Mouse (Mus musculus): ENCODE data around the gene 1110065P20Rik.

The 1110065P20Rik gene

GRCm38 (mm10) chr4:124850933-124851658 lies at the start of gene 1110065P20Rik:
Gene 1110065P20Rik (minus strand): TSS chr4:124851196.
- peak; percentile 63 for DNase-seq (ENCODE audit: low read depth, low spot score)

GRCm38 (mm10) chr4:124899906-124900305 lies 48.9 kb upstream of the 1110065P20Rik start:
- no peak for DNase-seq (ENCODE audit: low read depth, low spot score)

- no peak for DNase-seq (ENCODE audit: low read depth, low spot score)
Measured at GRCm38 (mm10) chr4:124898428-124898827, 47.4 kb upstream of the 1110065P20Rik start.

GRCm38 (mm10) chr4:124894508-124895428 lies 43.8 kb upstream of the 1110065P20Rik start:
- DNase-seq (ENCODE audit: low read depth, low spot score), result peak; percentile 64

GRCm38 (mm10) chr4:124893769-124894168 lies 42.8 kb upstream of the 1110065P20Rik start:
- DNase-seq (ENCODE audit: low read depth, low spot score), result no peak

GRCm38 (mm10) chr4:124890831-124891230 lies 39.8 kb upstream of the 1110065P20Rik start:
- DNase-seq (ENCODE audit: low read depth, low spot score), result no peak

- no peak for DNase-seq (ENCODE audit: low read depth, low spot score)
Measured at GRCm38 (mm10) chr4:124889935-124890334, 38.9 kb upstream of the 1110065P20Rik start.

- DNase-seq (ENCODE audit: low read depth, low spot score), result no peak
Measured at GRCm38 (mm10) chr4:124888702-124889101, 37.7 kb upstream of the 1110065P20Rik start.

- DNase-seq (ENCODE audit: low read depth, low spot score), result peak; percentile 61
Measured at GRCm38 (mm10) chr4:124882151-124882729, 31.2 kb upstream of the 1110065P20Rik start.

GRCm38 (mm10) chr4:124881341-124881908 lies 30.4 kb upstream of the 1110065P20Rik start:
- peak; percentile 91 for DNase-seq (ENCODE audit: low read depth, low spot score)

GRCm38 (mm10) chr4:124880599-124880998 lies 29.6 kb upstream of the 1110065P20Rik start, which contains the start of gene Epha10:
Gene Epha10 (plus strand): TSS chr4:124880899.
- DNase-seq (ENCODE audit: low read depth, low spot score), result no peak

GRCm38 (mm10) chr4:124872719-124873118 lies 21.7 kb upstream of the 1110065P20Rik start:
- DNase-seq (ENCODE audit: low read depth, low spot score), result peak; percentile 85

- DNase-seq (ENCODE audit: low read depth, low spot score), result peak; percentile 48
Measured at GRCm38 (mm10) chr4:124861283-124862188, 10.5 kb upstream of the 1110065P20Rik start, which contains the start of gene Maneal. Gene Maneal (minus strand): TSS chr4:124862171.

GRCm38 (mm10) chr4:124860446-124860845 lies 9.4 kb upstream of the 1110065P20Rik start:
- DNase-seq (ENCODE audit: low read depth, low spot score), result peak; percentile 68

GRCm38 (mm10) chr4:124858370-124858769 lies 7.4 kb upstream of the 1110065P20Rik start:
- no peak for DNase-seq (ENCODE audit: low read depth, low spot score)

GRCm38 (mm10) chr4:124856294-124856693 lies 5.3 kb upstream of the 1110065P20Rik start:
- no peak for DNase-seq (ENCODE audit: low read depth, low spot score)

- DNase-seq (ENCODE audit: low read depth, low spot score), result peak; percentile 94
Measured at GRCm38 (mm10) chr4:124850261-124850913, 609 bp downstream of the 1110065P20Rik start, which contains the start of gene Yrdc. Gene Yrdc (plus strand): TSS chr4:124850679.

- DNase-seq (ENCODE audit: low read depth, low spot score), result peak; percentile 55
Measured at GRCm38 (mm10) chr4:124849631-124850260, 1.2 kb downstream of the 1110065P20Rik start.

GRCm38 (mm10) chr4:124847573-124847972 lies 3.4 kb downstream of the 1110065P20Rik start:
- peak; percentile 86 for DNase-seq (ENCODE audit: low read depth, low spot score)
